Mouse (Mus musculus) naive thymus-derived CD4-positive, alpha-beta T cell, adult 5 months (primary cell): Measurements from ENCODE around the gene Scgb2b7. TPM values are rescaled to one million over a fixed set of nuclear protein-coding genes. Genes with fewer than 3 reads are reported as not detected.

Experiments used
- polyA plus RNA-seq: library from polyadenylated mRNA; unstranded; fragments of 100-300 nt; shearing (Covaris generic); gene quantifications from one replicate; pipeline ENCODE4 v1.2.1, GENCODE M21; 2017

Gene Scgb2b7
- polyA plus RNA-seq = not detected

GRCm38 (mm10) chr7:31705657-31706056 lies at the start of gene Scgb2b7:
Gene Scgb2b7 (minus strand): TSS chr7:31705757.

DNA sequence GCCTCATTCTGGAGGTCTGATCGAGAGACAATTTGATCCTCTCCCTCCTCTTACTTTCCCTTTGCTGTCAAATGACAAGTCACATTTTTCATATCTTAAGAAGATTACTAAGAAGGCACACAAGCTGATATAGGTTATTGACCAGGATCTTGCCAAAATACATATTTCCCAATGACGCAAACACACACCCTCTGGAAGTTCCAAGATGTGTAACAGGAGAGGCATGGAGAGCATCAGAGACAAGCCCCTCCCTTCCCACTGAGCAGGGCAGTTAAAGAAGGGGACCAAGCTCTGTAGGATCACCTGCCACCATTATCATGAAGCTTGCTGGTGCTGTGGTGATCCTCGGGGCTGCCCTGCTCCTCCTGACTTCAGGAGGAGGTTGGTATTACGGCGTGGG lies 6.8 kb upstream of the Scgb2b7 start, which contains the start of gene Scgb1b7:
Gene Scgb1b7 (plus strand): TSS at position 301 of the 400 bp plus-strand sequence.

Other genes with a start within 250 kb of the Scgb2b7 start
- not detected for gene Scgb1b7, start 6.9 kb upstream of the Scgb2b7 start, polyA plus RNA-seq